Mouse (Mus musculus): Measurements from ENCODE around the gene Tnf. TPM values are rescaled to one million over a fixed set of nuclear protein-coding genes. Genes with fewer than 3 reads are reported as not detected.
A peak's percentile ranks its signal among the peaks of the same experiment; 100 is the strongest.

The Tnf gene
- total and polyA plus RNA-seq, 2 experiments from 2014 or later = 0.12 to 0.53 TPM

DNA sequence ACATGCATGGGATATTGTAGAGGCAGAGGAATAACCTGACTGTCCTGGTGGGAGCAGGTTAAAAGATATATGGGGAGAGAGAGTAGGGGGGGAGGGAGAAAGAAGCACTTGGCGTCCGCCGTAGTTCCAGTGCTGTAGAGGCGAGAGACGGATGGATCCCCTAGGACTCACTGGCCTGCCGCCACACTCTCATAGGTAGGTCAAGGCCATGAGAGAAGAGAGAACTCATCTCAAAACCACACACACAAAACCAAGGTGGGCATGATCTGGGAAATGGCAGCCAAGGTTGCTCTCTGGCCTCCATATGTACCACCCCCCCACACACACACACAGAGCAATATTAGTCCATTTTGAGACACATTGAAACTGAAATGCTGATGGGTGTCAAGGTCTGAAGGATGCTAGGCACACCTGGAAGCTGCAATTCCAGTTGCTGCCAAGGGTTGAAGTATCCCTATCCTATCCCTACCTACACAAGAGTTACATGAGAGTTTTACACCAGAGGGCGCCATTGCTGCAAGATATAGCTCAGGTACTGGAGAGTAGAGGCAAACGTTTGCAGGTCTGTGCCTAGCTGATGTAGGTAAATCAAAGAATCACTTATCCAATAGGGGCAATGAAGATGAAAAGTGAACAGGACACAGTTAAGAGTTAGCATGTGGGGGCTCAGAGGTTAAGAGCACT is 35.3 kb downstream of the Tnf start:
- H3K36me3 ChIP-seq (replicated peaks; ENCODE audit: control insufficient read depth, insufficient read depth, low read length) = peaks cover 7% of the 10 kb centered on the region
- peaks cover 23% of the 10 kb centered on the region for H3K4me1 ChIP-seq (ENCODE audit: control insufficient read depth, insufficient read depth)
- peak; percentile 50 for TF ChIP-seq CTCF (IDR thresholded peaks at IDR 0.05; ENCODE audit: low read depth)
- TF ChIP-seq EP300 (IDR thresholded peaks at IDR 0.05; ENCODE audit: low read depth) = no peak
- no peak overlapping the region for H3K9ac ChIP-seq (replicated peaks; ENCODE audit: low read depth, low read length)
- DNase-seq (ENCODE audit: low spot score) (no peak), ATAC-seq (ENCODE audit: insufficient read depth, low read depth) (no peak)
- H3K4me2 ChIP-seq (ENCODE audit: low read depth, low read length) = peak overlapping the region; percentile 56; the same call in 1 of the 2 replicates
- no peak overlapping the region for H3K4me3 ChIP-seq (ENCODE audit: low read depth, low read length)
- 74% methylated on average over 8 of the region's 8 CpGs for WGBS
- no peaks in the 10 kb centered on the region for H3K27me3 ChIP-seq (ENCODE audit: control insufficient read depth, insufficient read depth, low read length)
- no peaks in the 10 kb centered on the region for H3K9me3 ChIP-seq (replicated peaks; ENCODE audit: control insufficient read depth, low read length)
- H3K27ac ChIP-seq (ENCODE audit: low read depth) = peak overlapping the region; percentile 99

- 26% methylated on average over 12 of the region's 12 CpGs for WGBS
Measured at GRCm38 (mm10) chr17:35165451-35166155, 36.2 kb downstream of the Tnf start.

DNA sequence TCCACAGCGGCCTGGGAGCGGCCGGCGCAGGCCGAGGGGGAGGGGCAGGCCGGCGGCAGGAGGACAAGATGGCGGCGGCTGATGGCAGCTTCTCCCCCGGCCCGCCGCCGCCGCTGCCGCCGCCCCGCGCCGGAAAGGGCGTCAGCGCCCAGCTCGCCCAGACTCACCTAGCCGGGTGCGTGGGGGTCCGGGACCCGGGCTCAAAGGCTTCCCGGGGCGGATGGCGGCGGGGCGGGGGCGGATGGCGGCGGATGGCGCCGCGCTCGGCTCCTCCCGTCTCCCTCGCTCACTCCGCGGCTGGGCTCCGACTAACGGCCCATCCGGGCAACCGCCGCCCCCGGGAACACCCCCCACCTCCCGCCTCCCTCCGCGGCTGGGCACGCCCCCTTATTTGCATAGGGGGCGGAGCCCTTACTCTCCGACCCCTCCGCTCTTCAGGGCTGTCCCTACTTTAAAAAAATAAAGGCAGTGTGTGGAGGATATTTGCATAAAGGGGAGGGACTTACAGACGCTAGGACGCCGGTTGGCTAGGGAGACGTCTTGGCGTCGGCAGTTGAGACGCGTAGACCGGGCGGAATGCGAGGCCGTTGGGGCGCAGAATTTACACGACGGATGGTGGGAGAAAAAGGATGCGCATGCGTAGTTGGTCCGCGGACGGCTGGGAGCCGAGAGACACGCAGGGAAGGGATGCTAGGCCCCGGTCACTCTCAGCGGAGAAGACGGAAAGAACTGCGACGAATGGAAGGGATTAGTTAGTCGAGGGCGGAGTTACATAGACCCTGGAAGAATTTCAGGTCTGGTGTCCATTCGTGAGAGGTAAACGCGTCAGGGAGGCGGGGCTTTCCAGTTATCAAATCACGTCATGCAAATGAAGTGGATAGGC is 37.0 kb downstream of the Tnf start, which contains the start of gene Prrc2a:
Gene Prrc2a, minus strand, starts transcription at position 330 of the 883 bp plus-strand sequence.
- H3K4me1 ChIP-seq (ENCODE audit: control insufficient read depth, insufficient read depth) = peaks cover 23% of the 10 kb centered on the region
- no peaks in the 10 kb centered on the region for H3K9me3 ChIP-seq (replicated peaks; ENCODE audit: control insufficient read depth, low read length)
- TF ChIP-seq EP300 (IDR thresholded peaks at IDR 0.05; ENCODE audit: low read depth) (peak; percentile 55; the same call in 1 of the 2 replicates), CTCF (IDR thresholded peaks at IDR 0.05; ENCODE audit: low read depth) (no peak)
- ATAC-seq (ENCODE audit: insufficient read depth, low read depth) (peak; percentile 94), DNase-seq (ENCODE audit: low spot score) (peak; percentile 100)
- under 1% methylated on average over 43 of the region's 89 CpGs for WGBS
- peak within 1 kb of the TSS; percentile 100 for H3K4me3 ChIP-seq (ENCODE audit: low read depth, low read length)
- H3K4me2 ChIP-seq (ENCODE audit: low read depth, low read length) = peak within 1 kb of the TSS; percentile 85
- peak within 1 kb of the TSS; percentile 100 for H3K9ac ChIP-seq (replicated peaks; ENCODE audit: low read depth, low read length)
- H3K27me3 ChIP-seq (ENCODE audit: control insufficient read depth, insufficient read depth, low read length) = no peaks in the 10 kb centered on the region
- H3K27ac ChIP-seq (ENCODE audit: low read depth) = peak within 1 kb of the TSS; percentile 99
- peaks cover 23% of the 10 kb centered on the region for H3K36me3 ChIP-seq (replicated peaks; ENCODE audit: control insufficient read depth, insufficient read depth, low read length)

More at GRCm38 (mm10) chr17:35165451-35166155, 36.2 kb downstream of the Tnf start:
- no peaks in the 10 kb centered on the region for H3K9me3 ChIP-seq (replicated peaks; ENCODE audit: control insufficient read depth, low read length)
- H3K9ac ChIP-seq (replicated peaks; ENCODE audit: low read depth, low read length) = peak overlapping the region; percentile 46; the same call in 1 of the 2 replicates
- H3K4me2 ChIP-seq (ENCODE audit: low read depth, low read length) = peak overlapping the region; percentile 56
- peak overlapping the region; percentile 100 for H3K4me3 ChIP-seq (ENCODE audit: low read depth, low read length)
- peaks cover 23% of the 10 kb centered on the region for H3K4me1 ChIP-seq (ENCODE audit: control insufficient read depth, insufficient read depth)
- DNase-seq (ENCODE audit: low spot score) (no peak), ATAC-seq (ENCODE audit: insufficient read depth, low read depth) (no peak; the same call in 1 of the 2 replicates)
- H3K27me3 ChIP-seq (ENCODE audit: control insufficient read depth, insufficient read depth, low read length) = no peaks in the 10 kb centered on the region
- peak overlapping the region; percentile 99 for H3K27ac ChIP-seq (ENCODE audit: low read depth)
- TF ChIP-seq EP300 (IDR thresholded peaks at IDR 0.05; ENCODE audit: low read depth) (no peak; the same call in 1 of the 2 replicates), CTCF (IDR thresholded peaks at IDR 0.05; ENCODE audit: low read depth) (no peak)
- H3K36me3 ChIP-seq (replicated peaks; ENCODE audit: control insufficient read depth, insufficient read depth, low read length) = peaks cover 15% of the 10 kb centered on the region

- TF ChIP-seq CTCF (IDR thresholded peaks at IDR 0.05; ENCODE audit: low read depth) (no peak), EP300 (IDR thresholded peaks at IDR 0.05; ENCODE audit: low read depth) (no peak)
- Histone ChIP-seq H3K9me3 (replicated peaks; ENCODE audit: control insufficient read depth, low read length) (no peaks in the 10 kb centered on the region), H3K4me1 (ENCODE audit: control insufficient read depth, insufficient read depth) (peaks cover 23% of the 10 kb centered on the region)
Measured at GRCm38 (mm10) chr17:35164218-35164567, 37.6 kb downstream of the Tnf start.

More at GRCm38 (mm10) chr17:35164218-35164567, 37.6 kb downstream of the Tnf start:
- WGBS = under 1% methylated on average over 19 of the region's 28 CpGs
- Histone ChIP-seq H3K27me3 (ENCODE audit: control insufficient read depth, insufficient read depth, low read length) (no peaks in the 10 kb centered on the region), H3K27ac (ENCODE audit: low read depth) (peak overlapping the region; percentile 99), H3K36me3 (replicated peaks; ENCODE audit: control insufficient read depth, insufficient read depth, low read length) (peaks cover 30% of the 10 kb centered on the region), H3K4me2 (ENCODE audit: low read depth, low read length) (peak overlapping the region; percentile 85), H3K4me3 (ENCODE audit: low read depth, low read length) (peak overlapping the region; percentile 100), H3K9ac (replicated peaks; ENCODE audit: low read depth, low read length) (peak overlapping the region; percentile 100)
- no peak for ATAC-seq (ENCODE audit: insufficient read depth, low read depth)
- no peak for DNase-seq (ENCODE audit: low spot score)

Data from heart, postnatal 0 days (tissue).